Mouse (Mus musculus) limb, embryonic 14.5 days (tissue): ENCODE results near the gene Kcnj12. TPM values are rescaled to one million over a fixed set of nuclear protein-coding genes. Genes with fewer than 3 reads are reported as not detected.

Experiments used
- ATAC-seq: fragments of 200-750 bp; cut with Nextera tagmentation; 2 replicates; pipeline ENCODE4 v1.8.0; 2017; ENCODE audit warnings: low read depth, moderate number of reproducible peaks, moderate TSS enrichment; ENCODE audit not compliant: low FRiP score
- DNase-seq: peaks from one replicate; pipeline ENCODE4 v3.0.0-alpha.2; 2015; ENCODE audit warnings: low spot score
- H3K27ac ChIP-seq: fragments of 300-500 bp; sonication (generic); replicated peaks from 2 replicates; pipeline ENCODE4 v1.5.1; 2014; ENCODE audit warnings: low read depth, mild to moderate bottlenecking, low read length, moderate library complexity, mixed read lengths
- H3K27me3 ChIP-seq: fragments of 300-500 bp; sonication (generic); 2 replicates; pipeline ENCODE4 v1.6.1; 2014; ENCODE audit warnings: low read length, mixed read lengths; ENCODE audit not compliant: control insufficient read depth, insufficient read depth
- H3K36me3 ChIP-seq: fragments of 300-500 bp; sonication (generic); 2 replicates; pipeline ENCODE4 v1.6.1; 2014; ENCODE audit warnings: mild to moderate bottlenecking, low read length, moderate library complexity, mixed read lengths; ENCODE audit not compliant: control insufficient read depth, insufficient read depth
- H3K4me1 ChIP-seq: fragments of 300-500 bp; sonication (generic); 2 replicates; pipeline ENCODE4 v1.6.1; 2014; ENCODE audit warnings: antibody characterized with exemption, low read length, mixed read lengths; ENCODE audit not compliant: control insufficient read depth, insufficient read depth
- H3K4me2 ChIP-seq: fragments of 300-500 bp; sonication (generic); replicated peaks from 2 replicates; pipeline ENCODE4 v1.6.1; 2014; ENCODE audit warnings: low read depth, mild to moderate bottlenecking, low read length, moderate library complexity; ENCODE audit not compliant: severe bottlenecking
- H3K4me3 ChIP-seq: fragments of 300-500 bp; sonication (generic); replicated peaks from 2 replicates; pipeline ENCODE4 v1.5.1; 2014; ENCODE audit warnings: low read length
- H3K9ac ChIP-seq: fragments of 300-500 bp; sonication (generic); 2 replicates; pipeline ENCODE4 v1.6.1; 2014; ENCODE audit warnings: mild to moderate bottlenecking, low read depth, low read length, moderate library complexity; ENCODE audit not compliant: severe bottlenecking
- H3K9me3 ChIP-seq: fragments of 300-500 bp; sonication (generic); 2 replicates; pipeline ENCODE4 v1.6.1; 2016; ENCODE audit warnings: low read length; ENCODE audit not compliant: control insufficient read depth
- POLR2A ChIP-seq: fragments of 200-500 bp; IDR thresholded peaks from 2 replicates; pipeline ENCODE4 v1.8.0; 2012; ENCODE audit warnings: inconsistent platforms, mild to moderate bottlenecking, moderate library complexity, borderline replicate concordance; ENCODE audit not compliant: insufficient read depth, insufficient read length; ENCODE audit errors: extremely low read depth
- WGBS: fragments of 180-500 bp; shearing (Covaris S2); extraction: QIAGEN DNeasy Blood & Tissue Kit; methylation state at CpG from one replicate; pipeline ENCODE4 v1.1.7; 2014; 5-methylcytosine and 5-hydroxymethylcytosine counted together
- polyA plus RNA-seq, 2 experiments: library from polyadenylated mRNA; depleted of rRNA in 1 of 2; stranded (reverse) in 1 of 2; unstranded in 1 of 2; fragments of >200 nt; fragmentation: Nextera tagmentation in 1 of 2; extraction: Ambion mirVana in 1 of 2; gene quantifications; 2 replicates each; pipeline versions ENCODE4 v1.2.1 to v1.2.3; 2012 to 2014

The Kcnj12 gene
- polyA plus RNA-seq, 2 experiments = 0.47 to 0.62 TPM

DNA sequence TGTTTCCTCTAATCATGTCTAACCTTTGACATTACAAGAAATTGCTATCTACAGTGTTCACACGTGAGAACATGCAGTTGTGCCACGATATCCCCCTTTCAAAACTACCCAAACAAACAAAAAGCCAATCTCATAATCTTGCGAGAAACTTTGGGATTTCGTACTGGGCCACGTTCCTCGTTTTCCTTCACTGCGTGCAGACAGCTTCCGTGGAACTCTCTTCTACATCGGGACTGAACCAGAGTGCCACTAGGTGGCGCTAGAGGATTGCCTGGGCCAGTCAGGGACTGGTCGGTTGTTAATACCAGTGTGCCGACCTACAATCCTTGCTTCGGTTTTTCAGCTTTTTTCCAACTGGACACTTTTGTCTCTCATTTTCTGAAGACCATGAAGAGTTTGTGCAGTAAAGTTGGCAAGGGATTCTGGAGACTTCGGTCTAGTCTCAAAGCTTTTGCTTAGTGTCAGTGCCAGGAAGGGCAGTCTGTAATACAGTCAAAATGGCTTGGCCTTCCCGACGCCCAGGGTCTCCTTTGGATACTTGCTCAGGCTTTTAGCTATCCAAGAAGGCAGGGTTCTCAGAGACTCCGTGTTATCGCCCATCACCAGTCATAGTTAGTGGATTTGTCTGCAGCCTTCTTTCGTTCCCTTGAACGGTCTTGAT lies 82.0 kb downstream of the Kcnj12 start:
- Histone ChIP-seq H3K27ac (no peak overlapping the region), H3K4me2 (no peak overlapping the region; the same call in 1 of the 2 replicates), H3K4me1 (no peaks in the 10 kb centered on the region), H3K9ac (no peak overlapping the region), H3K27me3 (no peaks in the 10 kb centered on the region), H3K9me3 (no peaks in the 10 kb centered on the region), H3K4me3 (no peak overlapping the region), H3K36me3 (no peaks in the 10 kb centered on the region)
- ATAC-seq (peak; percentile 94), DNase-seq (peak; percentile 94)
- WGBS = 19% methylated on average over 20 of the region's 20 CpGs
- TF ChIP-seq POLR2A = no peak

DNA sequence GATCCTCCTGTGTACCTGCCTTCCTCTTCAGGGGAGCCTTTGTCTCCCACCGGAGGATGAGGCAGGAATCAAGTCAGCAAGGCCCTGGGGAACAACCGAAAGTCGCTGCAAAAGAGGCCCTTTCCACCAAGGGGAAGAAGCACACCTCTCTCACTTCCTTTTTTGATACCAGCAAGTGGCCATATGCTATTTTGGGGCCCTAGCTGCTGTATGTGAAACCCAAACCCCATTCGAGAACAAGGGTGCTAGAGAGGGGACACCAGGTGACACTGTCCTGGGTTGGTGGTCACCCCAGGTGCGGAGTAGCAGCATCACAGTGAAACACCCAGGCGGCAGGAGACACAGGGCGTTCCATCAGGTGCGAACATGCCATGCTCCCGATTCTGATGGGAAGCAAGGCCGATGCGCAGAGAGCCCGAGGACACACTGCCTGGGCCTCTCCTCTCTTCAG lies 86.6 kb downstream of the Kcnj12 start:
- H3K4me1 ChIP-seq = no peaks in the 10 kb centered on the region
- 85% methylated on average over 12 of the region's 12 CpGs for WGBS
- H3K9me3 ChIP-seq = no peaks in the 10 kb centered on the region
- TF ChIP-seq POLR2A = no peak
- no peak overlapping the region for H3K4me3 ChIP-seq
- no peaks in the 10 kb centered on the region for H3K27me3 ChIP-seq
- no peaks in the 10 kb centered on the region for H3K36me3 ChIP-seq
- no peak overlapping the region for H3K9ac ChIP-seq
- H3K27ac ChIP-seq = no peak overlapping the region
- no peak for DNase-seq
- ATAC-seq = no peak
- no peak overlapping the region for H3K4me2 ChIP-seq

DNA sequence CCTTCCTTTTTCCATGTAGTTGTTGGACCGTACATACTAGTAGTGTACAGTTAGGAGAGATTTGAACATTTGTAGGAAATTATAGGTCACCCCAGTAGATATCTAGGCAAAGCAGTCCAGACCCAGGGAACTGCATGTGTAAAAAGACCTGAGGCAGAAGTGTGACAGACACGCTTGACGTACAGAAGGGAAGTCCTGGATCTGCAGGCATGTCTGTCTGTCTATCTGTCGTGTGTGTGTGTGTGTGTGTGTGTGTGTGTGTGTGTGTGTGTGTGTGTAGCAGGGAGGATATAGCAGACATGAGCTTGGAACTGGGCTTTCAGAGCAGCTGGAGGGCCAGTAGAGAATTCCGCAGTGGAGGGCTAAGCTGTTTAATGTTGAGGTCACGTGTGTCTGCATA lies 87.3 kb downstream of the Kcnj12 start:
- TF ChIP-seq POLR2A = no peak
- DNase-seq (no peak), ATAC-seq (no peak)
- WGBS = 83% methylated on average over 6 of the region's 6 CpGs
- Histone ChIP-seq H3K27ac (no peak overlapping the region), H3K4me3 (no peak overlapping the region), H3K4me2 (no peak overlapping the region), H3K9ac (no peak overlapping the region), H3K36me3 (no peaks in the 10 kb centered on the region), H3K27me3 (no peaks in the 10 kb centered on the region), H3K4me1 (no peaks in the 10 kb centered on the region), H3K9me3 (no peaks in the 10 kb centered on the region)

DNA sequence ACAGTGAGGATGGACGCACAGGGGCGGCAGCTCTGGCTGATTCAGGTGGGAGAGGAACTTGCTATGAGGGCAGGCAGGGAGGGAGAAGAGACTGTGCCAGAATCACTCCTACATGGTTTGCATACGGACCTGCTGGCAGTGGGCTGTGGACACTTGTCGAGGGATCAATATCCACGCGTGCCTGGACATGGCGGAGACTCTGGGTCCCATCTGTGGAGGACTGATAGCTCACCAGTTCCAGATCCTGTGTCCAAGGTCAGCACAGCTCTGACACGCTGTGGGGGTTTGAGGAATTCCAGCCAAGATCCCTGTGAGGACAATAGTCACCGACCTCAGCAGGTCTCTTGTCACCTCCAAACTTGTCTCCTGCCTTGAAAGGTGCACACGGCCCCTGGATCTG lies 87.7 kb downstream of the Kcnj12 start:
- Histone ChIP-seq H3K9ac (no peak overlapping the region), H3K4me3 (no peak overlapping the region), H3K36me3 (no peaks in the 10 kb centered on the region), H3K9me3 (no peaks in the 10 kb centered on the region), H3K27ac (no peak overlapping the region), H3K4me1 (no peaks in the 10 kb centered on the region), H3K27me3 (no peaks in the 10 kb centered on the region), H3K4me2 (no peak overlapping the region)
- DNase-seq (no peak), ATAC-seq (no peak)
- 80% methylated on average over 10 of the region's 10 CpGs for WGBS
- no peak for TF ChIP-seq POLR2A

DNA sequence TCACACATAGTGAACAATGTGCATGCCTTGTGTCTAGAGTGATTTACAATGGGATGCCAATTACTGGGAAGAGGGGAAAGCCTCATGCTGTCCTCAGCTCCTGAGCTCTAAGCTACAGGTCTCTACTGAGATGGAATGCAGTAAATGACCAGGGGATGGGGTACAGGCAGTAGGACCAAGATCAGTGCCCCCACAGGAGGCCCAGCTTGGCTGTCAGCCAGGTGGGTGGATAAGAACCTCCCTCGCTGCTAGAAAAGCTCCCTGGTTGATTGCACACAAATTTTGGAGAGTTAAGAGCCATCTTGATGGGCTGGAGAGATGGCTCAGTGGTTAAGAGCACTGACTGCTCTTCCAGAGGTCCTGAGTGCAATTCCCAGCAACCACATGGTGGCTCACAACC lies 88.6 kb downstream of the Kcnj12 start:
- no peak for DNase-seq
- no peak overlapping the region for H3K4me2 ChIP-seq
- no peaks in the 10 kb centered on the region for H3K36me3 ChIP-seq
- no peaks in the 10 kb centered on the region for H3K4me1 ChIP-seq
- no peaks in the 10 kb centered on the region for H3K9me3 ChIP-seq
- H3K27me3 ChIP-seq = no peaks in the 10 kb centered on the region
- 36% methylated on average over 1 of the region's 1 CpGs for WGBS
- TF ChIP-seq POLR2A = no peak
- H3K4me3 ChIP-seq = no peak overlapping the region
- no peak overlapping the region for H3K9ac ChIP-seq
- ATAC-seq = no peak
- H3K27ac ChIP-seq = no peak overlapping the region
